Mouse (Mus musculus) bone marrow, adult 2 months (tissue): Measurements from ENCODE around the gene Fto. TPM values are rescaled to one million over a fixed set of nuclear protein-coding genes. Genes with fewer than 3 reads are reported as not detected.

ENCODE experiments used
- H3K27ac ChIP-seq: fragments of 200-500 bp; 2 replicates; pipeline ENCODE4 v1.5.1; 2012; ENCODE audit warnings: low read depth, mild to moderate bottlenecking, control low read depth, inconsistent platforms, low read length; ENCODE audit not compliant: control insufficient read depth, poor library complexity, insufficient read depth
- H3K4me1 ChIP-seq: fragments of 200-500 bp; 2 replicates; pipeline ENCODE4 v1.6.1; 2011; ENCODE audit warnings: low read length; ENCODE audit not compliant: control insufficient read depth, insufficient read depth
- H3K4me3 ChIP-seq: fragments of 200-500 bp; replicated peaks from 2 replicates; pipeline ENCODE3; 2011; ENCODE audit warnings: mild to moderate bottlenecking, low read depth, low read length, control low read depth; ENCODE audit not compliant: control insufficient read depth
- CTCF ChIP-seq: fragments of 200-500 bp; IDR thresholded peaks from 2 replicates; pipeline ENCODE4 v1.5.1; 2011; ENCODE audit warnings: low read length, control low read depth; ENCODE audit not compliant: control insufficient read depth, insufficient read depth
- POLR2A ChIP-seq: fragments of 200-500 bp; IDR thresholded peaks from 2 replicates; pipeline ENCODE4 v1.6.1; 2011; ENCODE audit warnings: low read depth, mild to moderate bottlenecking, control low read depth, low read length, borderline replicate concordance; ENCODE audit not compliant: control insufficient read depth
- WGBS: fragments of 180-500 bp; shearing (Covaris S2); methylation state at CpG from one replicate; pipeline ENCODE4 v1.1.7; 2018; 5-methylcytosine and 5-hydroxymethylcytosine counted together
- polyA plus RNA-seq: library from polyadenylated mRNA; stranded (reverse); fragments of >200 nt; gene quantifications from 2 replicates; pipeline ENCODE4 v1.2.4, GENCODE M21; 2011; ENCODE audit warnings: low replicate concordance; ENCODE audit not compliant: missing spikeins, insufficient read depth, insufficient read length

Fto gene
- polyA plus RNA-seq, 1 experiment = 11.4 TPM

DNA sequence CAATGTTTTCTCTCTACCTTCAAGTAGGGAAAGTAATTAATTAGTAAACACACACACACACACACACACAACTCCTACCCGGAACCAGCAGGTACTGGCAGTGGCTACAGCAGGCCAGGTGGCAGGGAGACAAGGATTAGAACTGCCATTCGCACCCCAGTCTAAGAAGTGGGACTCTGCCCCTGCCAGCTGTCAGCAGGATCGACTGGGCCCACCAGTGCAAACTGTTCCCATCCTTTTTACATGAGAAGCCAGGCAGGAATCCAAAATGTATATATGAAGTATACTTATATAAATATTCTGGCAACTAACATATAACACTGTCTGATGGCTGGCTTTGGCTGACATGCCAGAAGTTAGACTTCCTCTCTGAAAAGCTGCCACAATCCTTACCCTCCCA, 250.0 kb downstream of the Fto start:
- H3K4me3 ChIP-seq = no peak overlapping the region
- H3K27ac ChIP-seq = no peak overlapping the region
- WGBS = 84% methylated on average over 3 of the region's 3 CpGs
- TF ChIP-seq CTCF (no peak), POLR2A (no peak)
- H3K4me1 ChIP-seq = no peaks in the 10 kb centered on the region

- TF ChIP-seq POLR2A (no peak), CTCF (no peak)
- 43% methylated on average over 12 of the region's 12 CpGs for WGBS
- H3K4me3 ChIP-seq = no peak overlapping the region
- H3K27ac ChIP-seq = no peak overlapping the region
- no peaks in the 10 kb centered on the region for H3K4me1 ChIP-seq
Measured at GRCm38 (mm10) chr8:91565869-91566502, 252.7 kb downstream of the Fto start.

DNA sequence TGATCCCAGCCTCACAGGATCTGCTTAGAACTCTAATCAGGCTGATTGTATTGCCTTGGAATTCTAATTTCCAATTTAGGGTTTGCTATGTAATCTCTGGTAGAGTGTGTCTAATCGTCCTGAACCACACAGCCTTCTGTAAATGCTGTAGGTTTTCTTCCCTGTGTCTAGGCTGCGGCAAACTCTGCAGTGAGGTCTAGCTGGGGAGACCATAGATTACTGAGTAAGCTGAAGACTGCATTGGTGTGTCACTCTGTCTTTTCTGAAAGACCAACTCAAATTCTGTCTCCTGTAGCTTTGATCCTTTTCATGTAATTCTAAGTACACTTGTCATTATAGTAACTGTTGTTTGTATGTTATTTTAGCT, 253.2 kb downstream of the Fto start:
- no peak for TF ChIP-seq POLR2A
- TF ChIP-seq CTCF = no peak
- Histone ChIP-seq H3K4me3 (no peak overlapping the region), H3K27ac (no peak overlapping the region), H3K4me1 (no peaks in the 10 kb centered on the region)
- WGBS = 79% methylated on average over 2 of the region's 2 CpGs

DNA sequence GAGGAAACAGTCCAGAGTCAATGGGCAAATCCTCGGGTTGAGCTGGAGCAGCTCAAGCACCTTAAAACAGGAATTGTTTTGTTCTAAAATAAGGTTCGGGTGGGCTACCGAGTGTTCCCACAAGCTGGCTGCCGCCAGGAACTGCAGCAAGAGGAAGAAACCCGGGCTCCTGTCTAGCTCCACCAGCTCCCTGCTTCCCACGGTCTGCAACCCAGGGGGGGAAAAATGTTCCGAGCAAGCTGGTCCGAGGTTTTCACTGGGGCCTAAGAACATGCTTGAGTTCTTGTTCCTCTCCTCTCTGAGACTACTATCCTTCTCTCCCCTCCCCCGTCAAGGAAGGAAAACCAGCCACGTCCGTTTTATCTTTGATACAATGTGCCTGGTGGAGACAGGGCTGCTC, 256.5 kb downstream of the Fto start:
- Histone ChIP-seq H3K27ac (no peak overlapping the region), H3K4me1 (no peaks in the 10 kb centered on the region), H3K4me3 (no peak overlapping the region)
- no peak for TF ChIP-seq CTCF
- TF ChIP-seq POLR2A = no peak
- 52% methylated on average over 11 of the region's 11 CpGs for WGBS

DNA sequence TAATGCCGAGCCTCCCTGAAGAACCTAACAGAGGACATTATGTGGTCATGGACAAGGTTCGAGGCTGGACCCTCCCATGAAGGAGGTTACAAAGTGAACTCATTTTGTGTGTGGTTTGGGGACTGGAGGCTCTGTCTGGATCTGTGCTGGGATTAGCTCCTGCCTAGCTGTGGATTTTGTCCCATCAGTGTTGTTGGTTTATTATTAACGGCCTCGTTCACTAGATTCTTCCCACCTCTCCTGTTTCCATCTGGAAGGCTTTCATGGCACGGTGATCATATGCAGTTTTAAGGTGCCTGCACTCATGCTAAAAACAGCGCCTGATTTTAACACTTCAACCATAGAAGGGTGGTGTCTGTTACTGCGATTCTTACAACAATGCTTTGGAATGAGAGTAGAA, 257.5 kb downstream of the Fto start:
- no peak overlapping the region for H3K27ac ChIP-seq
- H3K4me3 ChIP-seq = no peak overlapping the region
- H3K4me1 ChIP-seq = no peaks in the 10 kb centered on the region
- TF ChIP-seq POLR2A = no peak
- TF ChIP-seq CTCF = no peak
- WGBS = 89% methylated on average over 7 of the region's 7 CpGs

- H3K27ac ChIP-seq = no peak overlapping the region
- no peak for TF ChIP-seq POLR2A
- TF ChIP-seq CTCF = no peak
- no peaks in the 10 kb centered on the region for H3K4me1 ChIP-seq
- no peak overlapping the region for H3K4me3 ChIP-seq
- WGBS = 88% methylated on average over 4 of the region's 4 CpGs
Measured at GRCm38 (mm10) chr8:91571978-91572377, 258.7 kb downstream of the Fto start.

- no peak overlapping the region for H3K4me3 ChIP-seq
- 83% methylated on average over 4 of the region's 4 CpGs for WGBS
- H3K4me1 ChIP-seq = no peaks in the 10 kb centered on the region
- TF ChIP-seq CTCF (no peak), POLR2A (no peak)
- H3K27ac ChIP-seq = no peak overlapping the region
Measured at GRCm38 (mm10) chr8:91572630-91573029, 259.3 kb downstream of the Fto start.

DNA sequence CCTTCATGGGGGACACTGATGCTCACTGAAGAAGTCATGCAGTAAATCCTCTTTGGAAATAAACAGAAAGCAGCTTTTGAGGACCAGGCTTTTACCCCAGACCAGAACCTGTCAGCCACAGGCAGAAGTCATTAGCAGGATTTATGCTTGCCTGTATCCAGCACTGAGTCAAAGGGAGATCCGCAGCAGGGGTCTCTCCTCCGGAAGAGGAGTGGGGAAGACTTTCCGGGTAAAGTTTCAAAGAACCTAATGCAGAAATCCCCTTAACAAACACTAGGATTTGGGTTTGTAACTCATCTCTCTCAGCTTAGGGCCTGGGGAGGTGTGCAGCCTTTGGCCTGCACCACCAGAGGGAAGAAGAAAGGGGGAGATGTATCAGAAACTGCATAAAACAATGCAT, 262.3 kb downstream of the Fto start:
- no peaks in the 10 kb centered on the region; the same call in 1 of the 2 replicates for H3K4me1 ChIP-seq
- 84% methylated on average over 3 of the region's 3 CpGs for WGBS
- TF ChIP-seq CTCF (no peak), POLR2A (no peak)
- no peak overlapping the region for H3K27ac ChIP-seq
- H3K4me3 ChIP-seq = no peak overlapping the region

- WGBS = 89% methylated on average over 17 of the region's 17 CpGs
- no peak for TF ChIP-seq POLR2A
- no peak for TF ChIP-seq CTCF
- Histone ChIP-seq H3K27ac (no peak overlapping the region), H3K4me3 (no peak overlapping the region), H3K4me1 (no peaks in the 10 kb centered on the region; the same call in 1 of the 2 replicates)
Measured at GRCm38 (mm10) chr8:91576086-91576917, 263.0 kb downstream of the Fto start.
